Mouse (Mus musculus) hindlimb bud, embryonic 11.5 days (tissue): ENCODE results near the gene Cacna1i.
A peak's percentile ranks its signal among the peaks of the same experiment; 100 is the strongest.

Source experiments
- DNase-seq: peaks from one replicate; pipeline ENCODE4 v3.0.0-alpha.2; 2012; ENCODE audit warnings: low read depth, low spot score; ENCODE audit errors: extremely low spot score

The Cacna1i gene

GRCm38 (mm10) chr15:80271858-80272396 is 15.1 kb upstream of the Cacna1i start:
- DNase-seq = no peak

DNA sequence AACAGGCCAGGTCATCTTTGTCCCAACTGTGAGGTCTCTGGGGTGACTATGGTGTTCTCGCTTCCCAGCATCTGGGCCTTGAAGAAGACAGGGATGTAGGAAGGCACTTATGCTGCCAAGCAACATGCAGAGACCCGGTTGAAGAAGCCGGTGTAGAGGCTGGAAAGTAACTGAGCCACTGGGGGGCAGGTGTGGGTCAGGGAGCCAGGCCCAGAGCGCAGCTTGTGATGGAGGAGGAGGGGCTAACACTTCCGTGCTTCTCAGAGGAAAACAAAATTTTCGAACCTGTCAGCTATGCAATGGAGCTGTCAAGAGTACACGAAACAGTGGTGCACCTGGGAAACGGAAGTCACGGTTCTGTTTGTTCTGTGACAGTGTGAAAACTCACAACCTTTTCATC is 9.9 kb upstream of the Cacna1i start:
- no peak for DNase-seq

- peak; percentile 72 for DNase-seq
Measured at GRCm38 (mm10) chr15:80277625-80278024, 9.4 kb upstream of the Cacna1i start.

- DNase-seq = no peak
Measured at GRCm38 (mm10) chr15:80278121-80278759, 8.8 kb upstream of the Cacna1i start.

DNA sequence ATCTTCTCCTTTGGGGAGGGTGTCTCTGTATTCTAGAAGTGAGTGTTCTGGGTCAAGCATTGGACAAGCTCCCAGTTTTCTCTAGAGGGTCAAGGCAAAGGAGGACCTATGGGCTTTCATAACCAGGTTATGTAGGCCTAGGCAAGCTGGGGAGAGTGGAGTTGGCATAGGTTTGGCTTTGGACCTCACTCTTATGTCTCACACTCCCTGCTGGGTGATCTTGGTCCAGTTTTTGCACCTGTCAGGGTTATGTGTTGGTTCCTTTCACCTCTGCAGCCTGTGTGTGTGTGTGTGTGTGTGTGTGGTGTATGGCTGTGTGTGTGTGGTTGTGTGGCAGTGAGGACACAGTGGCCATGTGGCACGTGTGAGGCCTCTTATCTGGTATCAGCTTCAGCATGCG is 8.0 kb upstream of the Cacna1i start:
- no peak for DNase-seq

DNA sequence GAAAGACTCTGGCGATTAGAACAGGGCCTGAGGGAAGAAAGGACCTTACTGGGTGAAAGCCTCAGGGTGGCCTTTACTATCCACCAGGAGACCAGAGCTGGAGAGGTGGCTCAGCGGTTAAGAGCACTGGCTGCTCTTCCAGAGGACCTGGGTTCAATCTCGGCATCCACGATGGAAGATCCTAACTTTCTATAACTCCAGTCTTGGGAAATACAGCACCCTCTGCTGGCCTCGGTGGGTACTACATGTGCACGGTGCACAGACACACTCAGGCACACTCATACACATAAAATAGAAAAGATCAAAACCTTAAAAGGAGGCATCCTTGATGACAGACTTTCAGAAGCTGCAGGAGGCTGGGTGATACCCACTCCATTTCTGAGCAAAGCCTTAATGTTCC is 6.4 kb upstream of the Cacna1i start:
- no peak for DNase-seq

DNA sequence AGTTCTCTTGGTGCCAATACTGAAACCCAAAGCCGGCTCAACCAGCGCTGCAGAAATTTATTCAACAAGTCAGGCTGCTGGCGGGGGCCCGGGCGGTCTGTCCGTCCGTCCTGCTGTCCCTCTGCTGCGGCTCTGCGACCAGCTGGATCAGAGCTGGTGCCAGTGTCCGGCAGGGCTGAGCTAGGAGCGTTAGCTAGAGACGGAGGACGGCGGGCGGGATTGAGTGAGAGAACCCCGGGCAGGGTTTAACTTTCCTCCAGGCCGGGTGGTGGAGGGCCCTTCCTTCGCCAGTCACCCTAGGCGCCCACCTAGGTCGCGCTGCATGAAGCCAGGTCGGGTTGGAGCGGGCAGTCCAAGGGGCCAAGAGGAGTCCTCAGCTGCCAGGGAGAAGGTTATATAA is 998 bp downstream of the Cacna1i start:
- DNase-seq = no peak

- DNase-seq = peak; percentile 35
Measured at GRCm38 (mm10) chr15:80289436-80289835, 2.4 kb downstream of the Cacna1i start.

DNA sequence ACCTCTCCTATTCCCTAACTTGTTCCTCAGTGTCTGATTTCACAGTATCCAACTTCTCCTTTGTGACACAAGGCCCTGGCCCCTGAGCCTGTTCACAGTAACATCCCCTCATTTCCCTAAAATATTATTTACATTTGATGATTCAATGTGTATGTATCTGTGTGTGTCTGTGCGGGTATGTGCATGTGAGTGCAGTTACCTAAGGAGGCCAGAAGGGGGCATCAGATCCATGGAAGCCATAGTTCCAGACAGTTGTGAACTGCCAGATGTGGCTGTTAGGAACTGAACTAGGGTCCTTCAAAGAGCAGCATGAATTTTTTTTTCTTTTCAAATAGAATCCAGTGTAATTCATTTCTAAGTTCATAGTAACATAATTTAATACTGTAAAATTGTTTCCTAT is 10.1 kb downstream of the Cacna1i start:
- no peak for DNase-seq

DNA sequence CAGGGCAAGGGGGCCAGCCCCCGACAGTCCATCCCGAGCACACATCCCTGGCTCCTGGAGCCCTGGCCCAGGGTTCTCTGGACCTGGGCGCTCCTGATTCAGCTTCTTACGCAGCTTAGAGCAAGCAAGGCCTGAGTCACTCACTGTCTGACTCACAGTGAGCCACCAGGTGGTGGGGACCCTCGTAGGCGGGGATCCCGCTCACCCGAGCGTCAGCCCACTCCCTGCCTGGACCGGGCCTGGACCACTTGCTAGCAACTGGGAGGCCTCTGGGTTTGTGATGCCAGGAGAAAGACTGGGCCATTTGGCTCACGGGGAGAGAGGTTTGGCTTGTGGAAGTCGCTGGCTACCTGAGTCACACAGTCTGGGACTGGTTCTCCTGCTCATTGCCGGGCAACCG is 16.7 kb downstream of the Cacna1i start:
- no peak for DNase-seq

- no peak for DNase-seq
Measured at GRCm38 (mm10) chr15:80304188-80304587, 17.1 kb downstream of the Cacna1i start.

- no peak for DNase-seq
Measured at GRCm38 (mm10) chr15:80306146-80306545, 19.1 kb downstream of the Cacna1i start.

GRCm38 (mm10) chr15:80314731-80315130 is 27.7 kb downstream of the Cacna1i start:
- DNase-seq = no peak

- DNase-seq = no peak
Measured at GRCm38 (mm10) chr15:80316966-80317634, 30.1 kb downstream of the Cacna1i start.

- no peak for DNase-seq
Measured at GRCm38 (mm10) chr15:80317841-80318530, 30.9 kb downstream of the Cacna1i start.

DNA sequence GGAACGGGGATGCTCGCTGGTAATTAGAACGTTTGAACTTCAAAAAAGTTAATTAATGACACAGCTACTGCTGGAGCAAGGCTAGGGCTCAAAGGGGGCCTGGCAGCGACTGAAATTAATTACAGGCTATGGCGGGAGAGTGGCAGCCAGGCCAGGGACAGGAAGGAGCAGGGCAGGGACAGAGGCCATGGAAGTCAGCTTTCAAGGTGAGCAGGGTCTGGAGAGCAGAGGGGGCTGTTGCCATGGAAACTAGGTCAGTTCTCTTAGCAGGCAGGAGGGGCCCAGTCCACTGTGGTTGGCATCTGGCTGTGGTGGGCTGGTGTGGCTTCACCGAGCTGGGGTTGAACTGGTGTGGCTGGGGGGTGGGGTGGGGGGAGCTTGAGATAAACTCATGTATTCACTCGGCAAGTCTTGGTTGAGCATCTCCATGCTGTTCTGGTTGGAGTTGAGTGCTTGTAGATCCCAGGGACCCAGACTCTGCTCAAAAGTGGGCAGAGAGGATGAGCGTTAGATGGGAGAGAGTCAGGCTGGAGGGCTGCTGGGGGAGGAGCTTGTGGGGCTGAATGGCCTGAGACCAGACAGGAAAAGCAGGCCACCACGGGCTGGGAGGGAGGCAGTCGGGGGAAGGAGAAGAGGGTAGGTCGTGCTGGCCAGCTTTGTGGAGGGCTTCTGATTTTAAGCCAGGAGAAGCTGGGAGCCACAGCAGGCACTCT is 31.7 kb downstream of the Cacna1i start:
- no peak for DNase-seq

GRCm38 (mm10) chr15:80319315-80319714 is 32.3 kb downstream of the Cacna1i start:
- no peak for DNase-seq

- DNase-seq = no peak
Measured at GRCm38 (mm10) chr15:80319921-80320320, 32.9 kb downstream of the Cacna1i start.

DNA sequence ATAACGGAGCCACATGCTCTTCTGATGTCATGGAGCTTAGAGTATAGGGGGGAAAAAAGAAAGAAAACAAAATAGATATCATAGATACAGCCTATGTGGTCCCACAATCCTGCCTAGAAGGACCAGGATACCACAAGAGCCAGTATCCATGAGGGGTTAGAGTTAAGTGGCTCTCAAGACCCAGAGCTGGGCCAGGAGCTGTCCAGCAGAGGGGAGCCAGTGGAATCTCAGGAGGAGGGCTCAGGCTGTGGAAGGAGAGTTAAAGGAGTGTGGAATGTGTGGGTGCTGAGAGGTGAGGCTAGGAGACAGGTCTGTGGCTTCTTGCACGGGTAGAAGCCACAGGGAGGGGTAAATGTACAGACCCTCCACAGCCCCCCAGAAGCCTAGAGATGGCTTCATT is 38.2 kb downstream of the Cacna1i start:
- no peak for DNase-seq

- no peak for DNase-seq
Measured at GRCm38 (mm10) chr15:80325756-80326155, 38.7 kb downstream of the Cacna1i start.

DNA sequence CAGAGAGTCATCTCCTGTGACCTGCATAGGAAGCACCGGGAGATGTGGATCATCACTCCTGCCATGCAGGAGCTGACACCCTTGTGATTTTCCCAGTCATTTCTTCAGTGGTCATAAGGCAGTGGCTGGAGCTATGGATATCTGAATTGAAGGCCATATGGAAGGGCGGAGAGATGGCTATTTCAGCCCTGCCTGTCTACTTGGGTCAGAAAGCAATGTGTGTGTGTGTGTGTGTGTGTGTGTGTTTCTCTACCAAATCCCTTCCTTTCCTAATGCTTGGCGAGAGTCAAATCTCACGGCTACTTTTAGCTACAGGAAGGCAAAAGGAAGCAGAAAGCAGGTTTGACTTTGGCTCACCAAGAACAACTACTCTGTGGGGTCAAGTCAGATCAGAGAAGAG is 39.9 kb downstream of the Cacna1i start:
- no peak for DNase-seq
